ENCODE assay signal across 9 mouse cellular contexts in the genomic region with DNA sequence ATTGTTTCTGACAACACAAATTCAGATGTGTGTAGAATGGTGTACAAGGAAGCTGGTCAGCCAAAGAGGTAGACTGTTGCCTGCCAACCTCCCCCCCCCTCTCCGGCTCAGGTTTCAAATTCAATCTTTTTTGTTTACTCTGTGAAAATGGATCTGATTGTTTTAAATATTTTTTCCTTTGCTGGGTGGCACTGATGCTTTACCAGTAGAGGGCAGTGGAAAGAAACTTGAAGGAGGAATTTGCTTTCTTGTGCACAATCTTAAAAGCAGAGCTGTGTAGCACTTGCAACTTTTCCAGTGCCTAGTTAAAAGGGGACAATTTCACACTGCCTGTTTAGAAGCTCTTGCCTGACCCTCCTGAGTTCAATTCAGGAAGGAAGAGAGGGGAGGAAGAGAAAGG. TPM values are rescaled to one million over a fixed set of nuclear protein-coding genes. Genes with fewer than 3 reads are reported as not detected.
A peak's percentile ranks its signal among the peaks of the same experiment; 100 is the strongest.
DNase-seq lines count a peak whose midpoint lies in the region; ATAC-seq and TF ChIP-seq lines count a peak whose summit lies in the region.
"Had no signal": no experiment of that assay in that cellular context is flagged by ENCODE, and none has a peak within 500 bp of the region (broad histone marks: within the 10 kb centered on the region; RNA-seq: fewer than 3 reads in every experiment).

No protein-coding gene starts in this region.

- H3K4me1 ChIP-seq in lung, adult 2 months (ENCODE audit: control insufficient read depth, insufficient read depth, low read length): no peaks in the 10 kb centered on the region
- no peaks in the 10 kb centered on the region for H3K4me1 ChIP-seq in cortical plate, adult 2 months (ENCODE audit: control insufficient read depth, insufficient read depth, low read length)
- H3K4me1 ChIP-seq: forebrain, embryonic 13.5 days had no signal

- no peak for TF ChIP-seq POLR2A in lung, adult 2 months (IDR thresholded peaks at IDR 0.05; ENCODE audit: borderline replicate concordance, extremely low read depth, low read depth, low read length)
- no peak for TF ChIP-seq POLR2A in cortical plate, adult 2 months (IDR thresholded peaks at IDR 0.05; ENCODE audit: extremely low read depth, insufficient read depth, low read length)

- TF ChIP-seq CTCF in lung, adult 2 months (IDR thresholded peaks at IDR 0.05; ENCODE audit: insufficient read depth, low read length): no peak
- peak; percentile 12; the same call in 1 of the 2 replicates for TF ChIP-seq CTCF in cortical plate, adult 2 months (IDR thresholded peaks at IDR 0.05; ENCODE audit: extremely low read depth, insufficient read depth, low read length)

- peak; percentile 69; the same call in 1 of the 2 replicates for ATAC-seq in frontal cortex, adult (ENCODE audit: low TSS enrichment)
- ATAC-seq: forebrain, embryonic 13.5 days had no signal

- H3K4me3 ChIP-seq in lung, adult 2 months (replicated peaks; ENCODE audit: extremely low read depth, low read depth, low read length): no peak overlapping the region
- no peak overlapping the region for H3K4me3 ChIP-seq in cortical plate, adult 2 months (ENCODE audit: insufficient read depth, low read length)
- H3K4me3 ChIP-seq: forebrain, embryonic 13.5 days had no signal

- 35% methylated on average over 1 of the region's 1 CpGs for WGBS in lung, adult 2 months

- no peak overlapping the region for H3K27ac ChIP-seq in cortical plate, adult 2 months (ENCODE audit: insufficient read depth, low read length)
- H3K27ac ChIP-seq: forebrain, embryonic 13.5 days had no signal

- DNase-seq in frontal cortex, postnatal 14 days (ENCODE audit: low spot score in 2 of 2): no peak
- peak; percentile 4 for DNase-seq in lung, adult 2 months
- DNase-seq in lung, postnatal 14 days: no peak
- DNase-seq in naive thymus-derived CD4-positive, alpha-beta T cell, adult 2 months (ENCODE audit: low read depth): peak; percentile 28
- DNase-seq in left cerebral cortex, adult 11 months (ENCODE audit: low spot score): no peak
- no peak for DNase-seq in testis, postnatal 14 days (ENCODE audit: low spot score)

RNA-seq across cellular contexts. Expression of gene Hsd17b10, which starts 54.7 kb away (rescaled TPM):
- 36.1 and 51.2 TPM in 2 replicates for polyA plus RNA-seq in lung, adult 2 months (2012; rRNA removed)
- 35.2 and 37.1 TPM in 2 replicates for polyA plus RNA-seq in cortical plate, adult 2 months (2012; rRNA removed)

Comparison
In these comparisons a context has a peak if more than half of its experiments do, and no peak if none do; other contexts are left out.
1. DNase-seq: peak in lung, adult 2 months (single experiment) and naive thymus-derived CD4-positive, alpha-beta T cell, adult 2 months (single experiment); none in frontal cortex, postnatal 14 days (0 of 2), lung, postnatal 14 days (single experiment), left cerebral cortex, adult 11 months (single experiment) and testis, postnatal 14 days (single experiment).